Mouse (Mus musculus) hindbrain, embryonic 10.5 days (tissue): ENCODE results near the gene Borcs7. TPM values are rescaled to one million over a fixed set of nuclear protein-coding genes. Genes with fewer than 3 reads are reported as not detected.

Source experiments
- DNase-seq: peaks from one replicate; pipeline ENCODE4 v3.0.0-alpha.2; 2017; ENCODE audit warnings: low spot score
- H3K27ac ChIP-seq: fragments of 300-500 bp; sonication (generic); 2 replicates; pipeline ENCODE4 v1.5.1; 2016; ENCODE audit warnings: mild to moderate bottlenecking, moderate library complexity
- H3K27me3 ChIP-seq: fragments of 300-500 bp; sonication (generic); 2 replicates; pipeline ENCODE4 v1.6.1; 2016; ENCODE audit warnings: mild to moderate bottlenecking; ENCODE audit not compliant: poor library complexity, insufficient read depth, severe bottlenecking
- H3K36me3 ChIP-seq: fragments of 300-500 bp; sonication (generic); 2 replicates; pipeline ENCODE4 v1.6.1; 2016; ENCODE audit warnings: mild to moderate bottlenecking, moderate library complexity
- H3K4me1 ChIP-seq: fragments of 300-500 bp; sonication (generic); replicated peaks from 2 replicates; pipeline ENCODE4 v1.6.1; 2016; ENCODE audit warnings: mild to moderate bottlenecking
- H3K4me3 ChIP-seq: fragments of 300-500 bp; sonication (generic); 2 replicates; pipeline ENCODE4 v1.5.1; 2016; ENCODE audit warnings: mild to moderate bottlenecking, moderate library complexity
- H3K9me3 ChIP-seq: fragments of 300-500 bp; sonication (generic); 2 replicates; pipeline ENCODE4 v1.6.1; 2016; ENCODE audit warnings: mild to moderate bottlenecking, moderate library complexity
- WGBS: fragments of 180-500 bp; shearing (Covaris S2); methylation state at CpG from one replicate; pipeline ENCODE4 v1.1.7; 2016; 5-methylcytosine and 5-hydroxymethylcytosine counted together
- polyA plus RNA-seq: library from polyadenylated mRNA; unstranded; fragments of >200 nt; fragmentation: Nextera tagmentation; extraction: Ambion mirVana; gene quantifications from 2 replicates; pipeline ENCODE4 v1.2.1, GENCODE M21; 2016

Borcs7 gene
- polyA plus RNA-seq, 1 experiment from 2014 or later, result 15.7 TPM

DNA sequence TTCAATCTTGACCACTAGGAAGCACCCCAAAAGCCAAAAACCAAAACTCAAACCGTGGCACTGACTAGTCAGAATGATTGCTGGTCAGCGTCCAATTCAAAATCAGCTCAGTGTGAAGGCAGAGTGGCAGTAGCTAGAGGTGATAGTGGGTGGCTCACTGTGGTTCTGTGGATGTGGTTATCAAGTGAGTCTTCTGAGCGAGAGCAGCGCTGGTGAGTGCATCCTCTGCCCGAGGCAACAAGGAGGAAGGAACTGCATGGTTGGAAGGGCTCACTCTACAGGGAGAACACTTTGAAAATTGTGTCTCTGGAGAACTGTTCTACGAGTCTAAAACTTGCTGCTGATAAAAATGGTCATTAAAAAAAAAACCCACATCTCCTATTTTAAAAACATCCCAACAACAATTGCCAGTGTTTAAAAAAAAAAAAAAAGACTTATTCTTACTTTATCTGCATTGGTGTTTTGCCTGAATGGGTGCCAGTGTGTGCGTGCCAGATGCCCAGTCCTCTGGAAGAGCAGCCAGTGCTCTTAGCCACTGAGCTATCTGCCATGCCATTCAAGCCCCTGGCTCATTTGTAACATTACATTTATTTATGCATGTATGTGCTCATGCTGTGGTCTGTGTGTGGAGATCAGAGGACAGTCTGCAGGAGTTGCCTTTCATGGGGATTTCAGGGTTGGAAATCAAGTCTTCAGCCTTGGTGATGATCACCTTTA, 16.2 kb downstream of the Borcs7 start:
- Histone ChIP-seq H3K27me3 (no peaks in the 10 kb centered on the region), H3K4me3 (no peak overlapping the region), H3K27ac (no peak overlapping the region), H3K4me1 (peaks cover 20% of the 10 kb centered on the region), H3K36me3 (peaks cover 14% of the 10 kb centered on the region), H3K9me3 (no peaks in the 10 kb centered on the region)
- 71% methylated on average over 7 of the region's 7 CpGs for WGBS
- DNase-seq, result no peak

DNA sequence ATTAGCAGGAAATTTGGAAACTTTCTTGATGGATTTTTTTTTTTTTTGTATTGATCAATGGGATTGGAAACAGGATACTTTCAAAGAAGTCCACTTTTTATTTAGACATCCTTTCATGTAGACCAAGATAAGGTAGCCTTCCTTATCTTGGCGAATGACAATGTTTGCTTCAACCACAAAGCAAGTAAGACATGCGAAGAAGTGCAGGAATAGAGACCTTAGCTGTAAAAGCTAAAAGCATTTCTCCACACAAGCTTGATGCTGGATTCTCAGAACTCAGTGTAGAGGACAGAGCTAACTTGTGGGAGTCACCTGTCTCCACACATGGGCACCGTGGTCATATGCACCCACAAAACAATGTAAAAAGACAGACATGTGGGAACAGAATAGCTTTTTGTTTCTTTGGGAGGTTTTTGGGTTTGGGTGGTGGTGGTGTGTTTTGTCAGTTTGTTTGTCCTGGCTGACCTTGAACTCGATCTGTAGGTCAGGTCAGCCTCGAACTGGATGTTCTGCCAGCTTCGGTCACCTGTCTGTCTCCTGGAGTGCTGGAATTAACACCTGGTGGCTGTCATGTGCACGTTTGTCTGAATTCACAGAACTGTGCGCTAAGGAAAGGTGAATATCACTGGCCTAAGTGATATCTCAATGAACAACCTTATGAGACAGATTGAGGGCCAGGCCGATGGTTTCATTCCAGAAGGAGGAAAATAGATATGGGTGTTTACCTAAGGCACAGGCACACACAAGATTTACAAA, 17.0 kb downstream of the Borcs7 start:
- Histone ChIP-seq H3K27me3 (no peaks in the 10 kb centered on the region), H3K27ac (peak overlapping the region; percentile 91), H3K9me3 (no peaks in the 10 kb centered on the region), H3K4me3 (peak overlapping the region; percentile 63), H3K4me1 (peaks cover 20% of the 10 kb centered on the region), H3K36me3 (peaks cover 7% of the 10 kb centered on the region)
- no peak for DNase-seq
- WGBS, result 80% methylated on average over 9 of the region's 9 CpGs

DNA sequence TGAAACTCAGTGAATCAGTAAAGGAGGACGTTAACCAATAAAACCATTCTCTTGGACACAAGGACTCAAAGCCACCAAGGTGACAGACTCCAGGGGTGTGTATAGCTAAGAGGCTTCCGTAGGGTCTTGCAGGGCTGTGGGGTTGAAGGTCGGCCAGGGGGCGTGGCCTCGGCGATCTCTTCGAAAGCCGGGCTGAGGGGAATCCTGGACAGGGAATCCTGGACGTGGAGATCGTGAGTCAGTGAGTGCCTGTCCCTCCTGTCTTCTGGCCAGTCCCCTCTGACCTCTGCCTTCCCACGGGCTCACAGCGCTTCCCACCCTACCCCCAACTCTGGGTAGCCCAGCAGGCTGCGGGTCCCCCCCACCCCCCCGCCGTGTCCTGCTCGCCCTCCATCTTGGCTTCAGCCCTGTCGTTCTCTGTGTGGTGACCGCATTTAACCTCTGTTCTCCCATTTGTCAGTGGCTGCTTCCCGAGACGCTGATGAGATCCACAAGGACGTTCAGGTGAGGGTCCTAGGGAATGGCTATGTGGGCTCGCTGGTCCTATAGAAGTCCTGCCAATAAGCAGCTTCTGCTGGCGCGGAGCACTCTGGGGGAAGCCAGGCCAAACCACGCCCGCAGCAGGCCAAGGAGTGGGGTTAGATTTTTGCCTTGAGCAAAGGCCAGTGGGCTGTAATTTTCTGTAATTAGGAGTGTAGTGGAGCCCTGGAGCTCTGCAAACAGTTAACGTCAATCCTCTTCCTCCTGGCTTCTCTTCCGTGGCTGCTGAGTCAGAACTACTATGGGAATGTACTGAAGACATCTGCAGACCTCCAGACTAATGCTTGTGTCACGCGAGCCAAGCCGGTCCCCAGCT, 17.8 kb downstream of the Borcs7 start, which contains the start of gene As3mt:
TSS of gene As3mt (plus strand) at position 163 of the 856 bp plus-strand sequence.
- H3K4me1 ChIP-seq, result peaks cover 20% of the 10 kb centered on the region
- peak within 1 kb of the TSS; percentile 63 for H3K4me3 ChIP-seq
- H3K9me3 ChIP-seq, result no peaks in the 10 kb centered on the region
- no peaks in the 10 kb centered on the region for H3K27me3 ChIP-seq
- DNase-seq, result peak; percentile 74
- H3K27ac ChIP-seq, result peak within 1 kb of the TSS; percentile 91
- peaks cover 2% of the 10 kb centered on the region; the same call in 1 of the 2 replicates for H3K36me3 ChIP-seq
- WGBS, result 16% methylated on average over 31 of the region's 31 CpGs

DNA sequence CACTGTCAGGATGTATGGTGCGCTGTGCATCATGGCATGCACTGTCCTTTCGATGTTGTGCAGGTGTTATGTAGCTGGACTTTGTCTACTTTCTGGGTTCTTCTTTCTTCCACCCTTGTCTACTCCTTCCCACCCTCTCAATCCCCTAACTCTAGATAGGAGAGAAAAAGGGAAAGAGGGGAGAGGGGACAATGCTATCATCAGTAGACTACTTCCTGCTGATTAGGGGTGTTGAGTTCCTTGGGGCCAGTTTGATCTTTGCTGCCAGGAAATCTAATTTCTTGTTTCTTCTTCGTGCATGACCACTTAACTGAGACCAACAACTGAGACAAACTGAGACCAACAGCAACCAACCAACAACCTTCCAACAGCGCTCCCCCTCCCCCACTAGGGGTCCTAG, 20.9 kb downstream of the Borcs7 start:
- Histone ChIP-seq H3K9me3 (no peaks in the 10 kb centered on the region), H3K4me1 (peaks cover 20% of the 10 kb centered on the region), H3K4me3 (no peak overlapping the region), H3K27me3 (no peaks in the 10 kb centered on the region), H3K36me3 (peaks cover 11% of the 10 kb centered on the region), H3K27ac (no peak overlapping the region)
- 90% methylated on average over 4 of the region's 4 CpGs for WGBS
- no peak for DNase-seq

DNA sequence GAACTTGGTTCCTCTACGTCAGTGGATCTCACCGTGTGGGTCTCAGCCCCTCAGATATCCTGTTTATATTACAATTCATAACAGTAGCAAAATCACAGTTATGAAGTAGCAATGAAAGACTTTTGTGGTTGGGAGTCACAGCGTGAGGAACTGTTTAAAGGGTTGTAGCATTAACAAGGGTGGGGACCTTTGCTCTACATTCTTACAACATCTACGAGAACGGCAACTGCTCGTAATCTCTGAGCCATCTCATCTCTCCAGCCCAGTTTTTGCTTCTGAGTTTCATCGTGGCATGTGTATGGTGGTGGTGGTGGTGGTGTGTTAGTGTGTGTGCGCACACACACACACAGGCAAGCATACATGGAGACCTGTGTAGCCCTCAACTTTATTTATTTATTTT, 24.5 kb downstream of the Borcs7 start:
- Histone ChIP-seq H3K4me1 (no peaks in the 10 kb centered on the region), H3K36me3 (peaks cover 22% of the 10 kb centered on the region), H3K27ac (no peak overlapping the region), H3K4me3 (no peak overlapping the region), H3K27me3 (no peaks in the 10 kb centered on the region), H3K9me3 (peaks cover 6% of the 10 kb centered on the region; the same call in 1 of the 2 replicates)
- 93% methylated on average over 8 of the region's 8 CpGs for WGBS
- DNase-seq, result no peak

DNA sequence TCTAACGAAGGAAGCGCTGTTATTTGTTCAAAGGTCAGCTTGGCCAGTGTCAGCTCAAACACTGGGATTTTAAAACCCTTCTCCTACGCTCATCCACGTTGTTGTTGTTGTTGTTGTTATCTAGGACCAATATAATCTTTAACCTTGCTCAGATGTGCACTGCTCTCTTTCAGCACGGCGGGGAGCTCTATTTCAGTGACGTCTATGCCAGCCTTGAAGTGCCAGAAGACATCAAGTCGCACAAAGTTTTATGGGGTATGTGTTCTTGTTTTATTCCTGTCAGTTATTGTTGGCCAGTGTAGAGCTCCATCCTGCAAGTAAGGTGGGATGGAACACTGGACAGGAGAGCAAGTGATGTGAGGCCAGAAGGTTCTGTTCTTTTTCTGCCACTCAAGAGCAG, 25.3 kb downstream of the Borcs7 start:
- H3K27ac ChIP-seq, result no peak overlapping the region
- H3K36me3 ChIP-seq, result peaks cover 26% of the 10 kb centered on the region
- no peak overlapping the region for H3K4me3 ChIP-seq
- no peaks in the 10 kb centered on the region for H3K27me3 ChIP-seq
- no peak for DNase-seq
- H3K4me1 ChIP-seq, result no peaks in the 10 kb centered on the region
- H3K9me3 ChIP-seq, result peaks cover 6% of the 10 kb centered on the region; the same call in 1 of the 2 replicates
- 92% methylated on average over 8 of the region's 8 CpGs for WGBS

DNA sequence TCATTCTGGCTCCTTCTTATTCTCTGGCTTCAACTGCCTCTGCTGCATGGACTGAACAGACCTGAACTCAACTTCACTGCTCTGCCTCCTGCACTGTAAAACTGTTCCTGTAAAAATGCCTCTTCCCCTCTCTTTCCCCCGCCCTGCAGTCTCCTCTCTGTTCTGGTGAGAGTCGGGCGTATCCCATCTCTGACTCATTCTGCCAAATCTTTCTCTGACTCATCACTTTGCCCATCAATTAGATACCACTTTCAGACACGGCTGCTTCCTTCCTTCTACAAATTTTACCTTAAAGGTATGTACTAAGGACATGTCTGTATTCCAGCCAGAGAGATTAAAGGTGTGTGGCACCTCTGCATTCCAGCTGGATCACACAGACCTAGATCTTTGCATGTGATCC, 28.4 kb downstream of the Borcs7 start:
- Histone ChIP-seq H3K9me3 (peaks cover 6% of the 10 kb centered on the region; the same call in 1 of the 2 replicates), H3K4me1 (no peaks in the 10 kb centered on the region), H3K27me3 (no peaks in the 10 kb centered on the region), H3K4me3 (no peak overlapping the region), H3K36me3 (peaks cover 46% of the 10 kb centered on the region), H3K27ac (no peak overlapping the region)
- DNase-seq, result no peak
- 90% methylated on average over 4 of the region's 4 CpGs for WGBS

DNA sequence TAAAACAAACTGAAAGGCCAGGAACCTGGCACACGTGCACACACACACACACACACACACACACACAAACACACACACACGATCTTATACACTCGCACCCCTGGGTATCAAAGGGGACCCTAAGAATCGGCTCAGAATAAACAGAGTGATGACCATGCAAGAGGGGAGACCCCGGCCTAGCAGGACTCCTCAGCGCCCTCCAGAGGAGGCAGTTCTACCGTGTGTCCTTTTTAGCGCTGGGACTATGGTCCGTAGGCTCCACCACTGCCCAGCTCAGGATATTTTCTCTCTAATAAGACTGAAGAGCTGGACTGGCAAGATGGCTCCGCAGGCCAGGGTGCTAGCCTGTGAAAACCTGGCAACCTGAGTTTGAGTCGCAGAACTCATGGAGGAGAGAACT, 34.7 kb downstream of the Borcs7 start:
- H3K4me1 ChIP-seq, result peaks cover 19% of the 10 kb centered on the region
- H3K9me3 ChIP-seq, result no peaks in the 10 kb centered on the region
- 65% methylated on average over 11 of the region's 11 CpGs for WGBS
- H3K27me3 ChIP-seq, result no peaks in the 10 kb centered on the region
- no peak overlapping the region for H3K4me3 ChIP-seq
- DNase-seq, result no peak
- peaks cover 45% of the 10 kb centered on the region for H3K36me3 ChIP-seq
- H3K27ac ChIP-seq, result no peak overlapping the region

DNA sequence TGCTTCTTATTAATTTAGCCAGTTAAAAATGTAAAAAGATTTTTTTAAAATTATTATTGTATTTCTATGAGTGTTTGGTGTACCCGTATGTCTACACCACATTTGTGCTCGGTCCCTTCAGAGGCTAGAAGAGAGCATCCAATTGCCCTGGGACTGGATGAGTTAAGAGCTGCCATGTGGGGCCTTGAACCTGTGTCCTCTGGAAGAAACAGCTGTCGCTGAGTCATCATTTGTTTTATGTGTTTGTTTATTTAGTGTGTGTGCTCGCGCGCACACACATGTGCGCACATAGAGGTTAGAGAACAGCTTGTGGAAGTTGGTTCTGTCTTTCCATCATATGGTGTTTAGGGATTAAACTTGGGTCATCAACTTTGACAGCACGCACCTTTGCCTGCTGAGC, 36.4 kb downstream of the Borcs7 start:
- Histone ChIP-seq H3K36me3 (peaks cover 28% of the 10 kb centered on the region), H3K4me3 (no peak overlapping the region), H3K9me3 (no peaks in the 10 kb centered on the region), H3K27ac (no peak overlapping the region), H3K4me1 (peaks cover 19% of the 10 kb centered on the region), H3K27me3 (no peaks in the 10 kb centered on the region)
- DNase-seq, result no peak
- WGBS, result 94% methylated on average over 8 of the region's 8 CpGs

DNA sequence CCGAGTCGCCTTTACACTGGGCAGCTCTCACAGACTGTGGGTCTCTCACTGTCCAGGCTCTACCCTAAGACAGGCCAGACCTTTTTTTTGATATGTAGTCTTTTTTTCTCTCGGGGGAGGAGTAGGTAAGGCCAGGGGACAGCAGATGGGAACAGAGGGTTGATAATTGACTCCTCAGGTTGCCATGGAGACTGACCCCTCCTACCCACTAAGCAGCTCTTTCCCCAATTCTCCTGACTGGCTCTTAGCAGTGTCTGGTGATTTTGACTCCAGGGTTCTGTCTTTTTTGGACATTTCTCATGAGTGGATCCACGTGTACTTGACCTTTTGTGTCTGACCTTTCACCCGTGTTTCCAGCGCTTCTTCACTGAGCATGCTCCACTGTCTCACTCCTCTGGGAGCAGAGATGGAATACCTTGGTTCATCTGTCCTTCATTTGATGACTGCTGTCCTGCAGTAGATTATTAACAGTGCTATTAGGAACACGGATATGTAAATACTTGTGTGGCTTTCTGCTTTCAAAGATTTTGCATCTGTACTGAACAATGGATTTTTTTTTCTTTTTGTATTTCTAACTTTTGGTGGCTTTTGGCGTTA, 37.5 kb downstream of the Borcs7 start:
- WGBS, result 56% methylated on average over 8 of the region's 8 CpGs
- peak overlapping the region; percentile 69 for H3K27ac ChIP-seq
- peaks cover 20% of the 10 kb centered on the region for H3K36me3 ChIP-seq
- H3K9me3 ChIP-seq, result no peaks in the 10 kb centered on the region
- H3K4me3 ChIP-seq, result no peak overlapping the region
- peaks cover 19% of the 10 kb centered on the region for H3K4me1 ChIP-seq
- DNase-seq, result peak; percentile 49
- no peaks in the 10 kb centered on the region for H3K27me3 ChIP-seq

DNA sequence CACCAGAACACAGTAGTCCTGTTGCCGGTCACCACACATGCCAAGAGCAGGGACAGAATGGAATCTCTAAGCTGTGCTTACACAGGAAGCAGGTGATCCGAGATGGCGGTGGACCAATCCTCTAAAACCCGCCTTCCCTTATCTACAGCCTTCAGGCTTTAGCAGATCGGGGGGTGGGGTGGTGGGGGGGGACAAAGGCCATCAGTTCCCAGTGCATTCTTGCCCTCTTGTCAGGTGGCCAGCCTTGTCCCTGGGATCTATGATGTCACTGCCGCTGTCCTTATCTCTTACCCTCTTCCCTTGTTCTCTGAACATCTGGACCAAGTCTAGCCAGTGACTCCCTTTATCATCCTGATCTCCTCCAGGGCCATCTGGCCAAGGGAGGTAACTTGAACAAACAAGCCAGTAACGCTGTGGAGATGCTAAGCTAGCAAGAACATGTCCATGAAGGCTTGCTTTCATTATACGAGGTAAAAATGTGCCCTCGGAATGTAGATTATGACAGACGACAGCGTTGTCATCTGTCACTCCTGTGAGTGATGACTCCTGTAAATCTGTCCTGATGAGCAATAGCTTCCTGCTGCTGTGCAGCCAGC, 38.3 kb downstream of the Borcs7 start:
- H3K9me3 ChIP-seq, result no peaks in the 10 kb centered on the region
- DNase-seq, result no peak
- H3K27me3 ChIP-seq, result no peaks in the 10 kb centered on the region
- peak overlapping the region; percentile 69 for H3K27ac ChIP-seq
- H3K36me3 ChIP-seq, result peaks cover 20% of the 10 kb centered on the region
- peaks cover 19% of the 10 kb centered on the region for H3K4me1 ChIP-seq
- WGBS, result 85% methylated on average over 11 of the region's 11 CpGs
- H3K4me3 ChIP-seq, result no peak overlapping the region

DNA sequence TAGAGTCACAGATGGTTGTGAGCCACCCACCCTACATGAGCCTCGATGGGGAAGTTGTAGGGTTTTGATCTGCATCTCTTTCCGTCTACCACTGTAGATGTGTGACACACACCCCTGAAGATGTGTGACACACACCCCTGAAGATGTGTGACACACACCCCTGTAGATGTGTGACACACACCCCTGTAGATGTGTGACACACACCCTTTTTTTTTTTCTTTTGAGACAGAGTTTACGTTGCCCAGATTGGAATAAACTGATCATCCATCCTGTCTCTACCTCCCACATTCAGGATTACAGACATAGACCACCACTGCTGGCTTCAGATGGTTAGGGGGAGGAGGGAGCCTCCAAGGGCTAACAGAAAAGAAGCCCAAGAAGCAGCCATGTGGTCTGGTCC, 39.2 kb downstream of the Borcs7 start:
- no peak for DNase-seq
- WGBS, result 84% methylated on average over 3 of the region's 3 CpGs
- H3K4me3 ChIP-seq, result no peak overlapping the region

More for the DNA sequence above, 39.2 kb downstream of the Borcs7 start:
- H3K27me3 ChIP-seq, result no peaks in the 10 kb centered on the region
- H3K36me3 ChIP-seq, result peaks cover 25% of the 10 kb centered on the region
- peaks cover 19% of the 10 kb centered on the region for H3K4me1 ChIP-seq
- no peaks in the 10 kb centered on the region for H3K9me3 ChIP-seq
- H3K27ac ChIP-seq, result no peak overlapping the region
